Mouse (Mus musculus): ENCODE measurements around the gene Dgkd. TPM values are rescaled to one million over a fixed set of nuclear protein-coding genes. Genes with fewer than 3 reads are reported as not detected.

The Dgkd gene
- polyA plus RNA-seq, 1 experiment from 2014 or later, result 19.7 TPM

DNA sequence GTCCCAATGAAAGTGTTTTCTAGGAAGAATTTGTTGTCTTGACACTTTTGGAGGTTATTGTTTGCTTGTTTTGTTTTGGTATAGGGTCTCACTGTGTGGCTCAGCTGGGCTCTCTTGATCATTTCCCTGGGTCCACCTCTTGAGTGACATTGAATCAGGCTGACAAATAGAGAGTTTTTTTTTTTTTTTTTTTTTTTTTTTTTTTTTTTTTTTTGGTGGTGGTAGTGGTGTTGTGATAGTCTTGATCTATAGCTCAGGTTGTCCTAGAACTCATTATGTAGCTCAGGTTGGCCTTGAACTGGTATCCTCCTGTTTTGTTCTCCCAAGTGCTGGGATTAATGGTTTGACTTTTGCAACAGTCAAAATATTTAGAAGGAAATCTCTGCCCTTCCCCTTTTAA, 11.8 kb downstream of the Dgkd start:
- no peak for ATAC-seq (replicated peaks; ENCODE audit: insufficient number of reproducible peaks, insufficient read depth, low FRiP score, low read depth)
- no peaks in the 10 kb centered on the region for H3K27me3 ChIP-seq
- H3K27ac ChIP-seq, result no peak overlapping the region

DNA sequence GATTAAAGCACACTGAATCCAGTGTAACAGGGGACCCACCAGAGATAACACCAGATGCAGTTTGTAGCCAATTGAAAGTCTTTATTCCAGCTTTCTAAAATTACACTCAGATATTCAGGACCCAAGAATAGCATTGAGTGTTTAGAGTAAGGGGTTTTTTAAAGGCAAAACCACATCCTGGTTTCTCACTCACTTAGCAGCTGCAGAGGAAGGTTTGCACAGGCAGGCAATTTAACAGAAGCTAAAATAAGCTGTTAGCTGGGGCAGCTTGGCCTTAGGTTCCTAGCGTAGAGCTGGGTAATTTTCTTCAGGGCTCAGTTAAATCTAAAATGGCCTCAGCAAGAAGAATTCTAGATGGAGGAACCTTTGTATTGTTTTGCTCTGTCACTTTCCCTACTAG, 13.6 kb downstream of the Dgkd start:
- 44% methylated on average over 1 of the region's 1 CpGs for WGBS
- peaks cover 26% of the 10 kb centered on the region for H3K4me1 ChIP-seq (replicated peaks)
- no peak overlapping the region for H3K4me3 ChIP-seq
- peak overlapping the region; percentile 39 for H3K27ac ChIP-seq
- ATAC-seq (replicated peaks; ENCODE audit: insufficient number of reproducible peaks, insufficient read depth, low FRiP score, low read depth), result no peak
- no peaks in the 10 kb centered on the region for H3K9me3 ChIP-seq (replicated peaks)
- no peaks in the 10 kb centered on the region for H3K36me3 ChIP-seq
- no peaks in the 10 kb centered on the region for H3K27me3 ChIP-seq
- H3K4me2 ChIP-seq, result no peak overlapping the region
- H3K9ac ChIP-seq, result no peak overlapping the region

More for the DNA sequence above, 11.8 kb downstream of the Dgkd start:
- peaks cover 14% of the 10 kb centered on the region for H3K4me1 ChIP-seq (replicated peaks)
- H3K9ac ChIP-seq, result no peak overlapping the region
- H3K36me3 ChIP-seq, result no peaks in the 10 kb centered on the region
- no peaks in the 10 kb centered on the region for H3K9me3 ChIP-seq (replicated peaks)
- H3K4me2 ChIP-seq, result no peak overlapping the region
- no peak overlapping the region for H3K4me3 ChIP-seq

- peak; percentile 54 for ATAC-seq (replicated peaks; ENCODE audit: insufficient number of reproducible peaks, insufficient read depth, low FRiP score, low read depth)
These were observed 18.5 kb downstream of the Dgkd start for GRCm38 (mm10) chr1:87871546-87871945.

GRCm38 (mm10) chr1:87873081-87873480, 20.0 kb downstream of the Dgkd start:
- peaks cover 50% of the 10 kb centered on the region for H3K4me1 ChIP-seq (replicated peaks)
- H3K9me3 ChIP-seq (replicated peaks), result no peaks in the 10 kb centered on the region
- ATAC-seq (replicated peaks; ENCODE audit: insufficient number of reproducible peaks, insufficient read depth, low FRiP score, low read depth), result no peak
- no peak overlapping the region for H3K27ac ChIP-seq
- H3K9ac ChIP-seq, result no peak overlapping the region
- no peaks in the 10 kb centered on the region for H3K27me3 ChIP-seq
- no peak overlapping the region for H3K4me3 ChIP-seq
- H3K4me2 ChIP-seq, result no peak overlapping the region
- H3K36me3 ChIP-seq, result no peaks in the 10 kb centered on the region

More at GRCm38 (mm10) chr1:87871546-87871945, 18.5 kb downstream of the Dgkd start:
- peaks cover 41% of the 10 kb centered on the region for H3K4me1 ChIP-seq (replicated peaks)
- no peaks in the 10 kb centered on the region for H3K27me3 ChIP-seq
- H3K4me3 ChIP-seq, result no peak overlapping the region
- no peak overlapping the region for H3K4me2 ChIP-seq
- peak overlapping the region; percentile 22; the same call in 1 of the 2 replicates for H3K27ac ChIP-seq
- no peaks in the 10 kb centered on the region for H3K36me3 ChIP-seq
- no peak overlapping the region for H3K9ac ChIP-seq
- no peaks in the 10 kb centered on the region for H3K9me3 ChIP-seq (replicated peaks)

GRCm38 (mm10) chr1:87876065-87876464, 23.0 kb downstream of the Dgkd start:
- Histone ChIP-seq H3K27ac (no peak overlapping the region), H3K4me1 (replicated peaks) (peaks cover 74% of the 10 kb centered on the region), H3K27me3 (no peaks in the 10 kb centered on the region), H3K4me3 (no peak overlapping the region), H3K9ac (no peak overlapping the region), H3K4me2 (no peak overlapping the region), H3K9me3 (replicated peaks) (no peaks in the 10 kb centered on the region), H3K36me3 (no peaks in the 10 kb centered on the region)
- no peak for ATAC-seq (replicated peaks; ENCODE audit: insufficient number of reproducible peaks, insufficient read depth, low FRiP score, low read depth)
- 76% methylated on average over 1 of the region's 1 CpGs for WGBS

- Histone ChIP-seq H3K9me3 (replicated peaks) (no peaks in the 10 kb centered on the region), H3K9ac (no peak overlapping the region), H3K4me3 (no peak overlapping the region), H3K36me3 (no peaks in the 10 kb centered on the region), H3K4me1 (replicated peaks) (peaks cover 72% of the 10 kb centered on the region), H3K27me3 (no peaks in the 10 kb centered on the region), H3K27ac (peak overlapping the region; percentile 95), H3K4me2 (peak overlapping the region; percentile 22; the same call in 1 of the 2 replicates)
- ATAC-seq (replicated peaks; ENCODE audit: insufficient number of reproducible peaks, insufficient read depth, low FRiP score, low read depth), result no peak
- WGBS, result 39% methylated on average over 9 of the region's 9 CpGs
These were observed 24.6 kb downstream of the Dgkd start for GRCm38 (mm10) chr1:87877552-87878283.

GRCm38 (mm10) chr1:87879034-87879433, 25.9 kb downstream of the Dgkd start:
- peaks cover under 1% of the 10 kb centered on the region for H3K36me3 ChIP-seq

GRCm38 (mm10) chr1:87879494-87880325, 26.6 kb downstream of the Dgkd start:
- WGBS, result 4% methylated on average over 3 of the region's 3 CpGs
- H3K27me3 ChIP-seq, result no peaks in the 10 kb centered on the region
- peak overlapping the region; percentile 95 for H3K27ac ChIP-seq
- H3K4me3 ChIP-seq, result no peak overlapping the region
- H3K9ac ChIP-seq, result no peak overlapping the region
- H3K4me2 ChIP-seq, result no peak overlapping the region; the same call in 1 of the 2 replicates
- peaks cover 60% of the 10 kb centered on the region for H3K4me1 ChIP-seq (replicated peaks)
- peaks cover 7% of the 10 kb centered on the region for H3K36me3 ChIP-seq
- no peaks in the 10 kb centered on the region for H3K9me3 ChIP-seq (replicated peaks)
- peak; percentile 85 for ATAC-seq (replicated peaks; ENCODE audit: insufficient number of reproducible peaks, insufficient read depth, low FRiP score, low read depth)

More at GRCm38 (mm10) chr1:87879034-87879433, 25.9 kb downstream of the Dgkd start:
- Histone ChIP-seq H3K9me3 (replicated peaks) (no peaks in the 10 kb centered on the region), H3K27ac (peak overlapping the region; percentile 95), H3K4me1 (replicated peaks) (peaks cover 64% of the 10 kb centered on the region), H3K9ac (no peak overlapping the region), H3K27me3 (no peaks in the 10 kb centered on the region), H3K4me3 (no peak overlapping the region), H3K4me2 (no peak overlapping the region)
- no peak for ATAC-seq (replicated peaks; ENCODE audit: insufficient number of reproducible peaks, insufficient read depth, low FRiP score, low read depth)
- whole genome bisulfite sequencing, result 79% methylated on average over 3 of the region's 3 CpGs

DNA sequence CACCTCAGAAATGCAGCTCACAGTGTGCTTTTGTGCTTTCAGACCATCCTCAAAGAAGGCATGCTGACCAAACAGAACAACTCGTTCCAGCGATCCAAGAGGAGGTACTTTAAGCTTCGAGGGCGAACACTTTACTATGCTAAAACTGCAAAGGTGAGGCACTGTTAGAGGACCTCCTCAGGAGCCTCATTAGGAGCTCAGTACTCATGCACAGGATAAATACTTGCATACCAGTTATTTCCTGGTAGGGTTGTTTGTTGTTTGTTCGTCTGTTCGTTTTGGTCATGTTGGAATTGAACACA, 27.2 kb downstream of the Dgkd start:
- Histone ChIP-seq H3K36me3 (peaks cover 10% of the 10 kb centered on the region), H3K4me1 (replicated peaks) (peaks cover 60% of the 10 kb centered on the region), H3K9me3 (replicated peaks) (no peaks in the 10 kb centered on the region), H3K4me2 (no peak overlapping the region; the same call in 1 of the 2 replicates), H3K4me3 (no peak overlapping the region), H3K27me3 (no peaks in the 10 kb centered on the region), H3K27ac (peak overlapping the region; percentile 95), H3K9ac (no peak overlapping the region)
- 74% methylated on average over 6 of the region's 6 CpGs for WGBS
- no peak for ATAC-seq (replicated peaks; ENCODE audit: insufficient number of reproducible peaks, insufficient read depth, low FRiP score, low read depth)

DNA sequence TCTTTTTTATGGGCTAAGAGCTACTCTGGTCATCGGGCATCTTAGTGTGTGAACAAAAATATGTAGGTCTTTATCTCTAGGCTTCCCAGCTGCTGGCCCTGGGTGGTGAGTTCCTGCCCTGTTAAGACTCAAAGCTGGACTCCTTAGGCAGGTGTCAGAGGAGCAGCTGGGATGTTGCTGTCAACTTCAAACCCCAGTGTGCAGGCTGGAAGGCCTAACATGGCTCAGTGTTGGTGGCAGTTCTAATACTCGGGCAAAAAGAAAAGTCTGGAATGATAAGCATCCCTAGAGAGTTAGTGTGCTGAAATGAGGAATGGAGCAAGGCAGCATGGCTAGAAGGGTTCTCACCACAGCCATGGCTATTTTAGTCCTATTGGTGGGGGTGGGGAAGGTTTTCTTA, 27.8 kb downstream of the Dgkd start:
- ATAC-seq (replicated peaks; ENCODE audit: insufficient number of reproducible peaks, insufficient read depth, low FRiP score, low read depth), result peak; percentile 51
- no peaks in the 10 kb centered on the region for H3K27me3 ChIP-seq
- peak overlapping the region; percentile 95 for H3K27ac ChIP-seq
- H3K4me3 ChIP-seq, result no peak overlapping the region
- H3K4me2 ChIP-seq, result no peak overlapping the region; the same call in 1 of the 2 replicates
- H3K9me3 ChIP-seq (replicated peaks), result no peaks in the 10 kb centered on the region
- WGBS, result 11% methylated on average over 2 of the region's 2 CpGs
- H3K36me3 ChIP-seq, result peaks cover 12% of the 10 kb centered on the region
- H3K4me1 ChIP-seq (replicated peaks), result peaks cover 54% of the 10 kb centered on the region
- H3K9ac ChIP-seq, result no peak overlapping the region

- Histone ChIP-seq H3K4me2 (no peak overlapping the region), H3K27ac (peak overlapping the region; percentile 95), H3K9me3 (replicated peaks) (no peaks in the 10 kb centered on the region), H3K27me3 (no peaks in the 10 kb centered on the region), H3K36me3 (peaks cover 12% of the 10 kb centered on the region), H3K4me3 (no peak overlapping the region), H3K9ac (no peak overlapping the region), H3K4me1 (replicated peaks) (peaks cover 50% of the 10 kb centered on the region)
- WGBS, result 39% methylated on average over 4 of the region's 4 CpGs
- ATAC-seq (replicated peaks; ENCODE audit: insufficient number of reproducible peaks, insufficient read depth, low FRiP score, low read depth), result no peak
These were observed 28.6 kb downstream of the Dgkd start for GRCm38 (mm10) chr1:87881726-87882125.

All from heart, embryonic 15.5 days (tissue).